Mouse (Mus musculus): Measurements from ENCODE around the gene 1700014D04Rik. TPM values are rescaled to one million over a fixed set of nuclear protein-coding genes. Genes with fewer than 3 reads are reported as not detected.
"Not testable (repeated sequence)": the region's sequence is repeated elsewhere in the genome, so short reads cannot be mapped to it uniquely, and the experiment has no call there.

1700014D04Rik gene
- polyA plus RNA-seq, 1 experiment from 2014 or later, result 0.05 TPM

DNA sequence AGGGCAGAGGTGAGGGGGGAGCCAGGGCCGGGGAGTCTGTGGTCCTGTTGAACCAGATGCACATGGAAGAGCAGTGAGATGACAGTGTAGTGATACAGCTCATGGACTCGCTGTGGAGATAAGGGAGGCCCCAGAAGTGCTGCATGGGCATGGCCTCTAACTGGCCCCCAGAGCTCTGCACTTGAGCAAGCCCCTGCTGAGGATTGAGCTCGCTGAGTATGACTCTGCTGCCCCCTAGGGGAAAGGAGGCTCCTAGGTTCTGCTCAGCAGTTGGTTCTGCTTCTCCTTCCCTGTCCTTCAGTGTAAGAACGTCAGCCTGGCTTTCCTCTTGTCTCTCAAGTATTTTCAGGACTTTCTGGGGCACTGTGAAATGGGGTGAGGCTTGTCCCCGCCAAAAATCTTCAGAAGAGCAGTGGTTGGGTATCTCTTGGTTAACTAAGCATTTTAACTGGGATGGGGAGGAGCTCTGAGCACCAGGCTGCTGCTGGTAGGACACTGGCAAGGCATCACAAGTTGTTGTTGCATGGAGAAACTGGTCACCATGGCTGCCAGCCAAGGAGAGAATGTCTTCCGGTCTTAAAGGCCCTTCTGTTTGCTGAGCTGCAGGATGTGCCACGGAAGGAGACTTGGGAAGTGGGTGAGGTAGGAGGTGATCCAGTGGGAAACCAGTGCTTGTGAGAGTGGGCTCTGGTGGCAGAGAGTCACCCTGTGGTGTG lies 18.0 kb downstream of the 1700014D04Rik start:
- H3K27ac ChIP-seq (ENCODE audit: low read depth, low read length), result no peak overlapping the region
- no peaks in the 10 kb centered on the region for H3K27me3 ChIP-seq (ENCODE audit: control insufficient read depth, insufficient read depth, low read length)
- ATAC-seq (ENCODE audit: low FRiP score) (peak; percentile 89), DNase-seq (ENCODE audit: low spot score) (peak; percentile 91)
- H3K9ac ChIP-seq (ENCODE audit: low read depth, low read length), result no peak overlapping the region
- 28% methylated on average over 7 of the region's 7 CpGs for WGBS
- H3K4me1 ChIP-seq (replicated peaks; ENCODE audit: control insufficient read depth, insufficient read depth, low read length), result no peaks in the 10 kb centered on the region
- no peak overlapping the region for H3K4me3 ChIP-seq (ENCODE audit: low read depth, low read length)
- H3K36me3 ChIP-seq (ENCODE audit: control insufficient read depth, insufficient read depth, low read length), result no peaks in the 10 kb centered on the region
- H3K4me2 ChIP-seq (replicated peaks; ENCODE audit: low read depth, low read length), result no peak overlapping the region
- no peaks in the 10 kb centered on the region for H3K9me3 ChIP-seq (ENCODE audit: control insufficient read depth, low read length)

DNA sequence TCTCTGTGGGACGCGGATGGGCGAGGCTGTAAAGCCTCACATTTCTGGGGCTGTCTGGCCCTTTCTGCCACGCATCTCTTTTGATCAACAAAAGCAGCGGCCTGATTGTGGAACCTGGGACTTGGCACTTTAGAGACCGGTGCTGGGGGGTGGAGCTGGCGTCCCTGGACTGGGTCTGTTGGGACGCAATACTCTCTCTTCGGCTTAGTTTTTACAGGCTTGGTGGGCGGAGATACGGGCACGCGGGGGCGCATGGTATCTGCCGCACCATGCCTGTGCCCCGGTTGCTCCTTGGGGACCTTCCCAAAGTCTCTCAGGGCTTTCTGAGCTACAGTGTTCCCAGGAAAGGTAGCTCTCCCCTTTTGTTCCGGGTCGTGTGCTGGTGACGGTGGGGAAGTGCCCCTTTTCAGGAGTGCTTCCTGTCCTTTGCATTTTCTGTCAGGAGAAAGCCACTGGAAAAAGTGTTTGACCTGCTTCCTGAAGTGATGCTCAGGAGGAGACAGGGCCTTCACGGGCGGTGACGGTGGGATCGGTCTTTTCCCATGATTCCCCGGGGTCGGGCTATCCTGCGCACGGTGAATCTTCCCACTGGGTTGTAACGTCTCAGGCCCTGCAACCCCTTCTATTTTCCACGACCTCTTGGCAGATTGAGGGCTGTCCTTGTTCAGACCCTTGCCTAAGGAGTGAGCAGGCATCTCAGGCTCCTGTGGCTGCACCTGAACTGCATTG lies 20.2 kb downstream of the 1700014D04Rik start:
- DNase-seq (ENCODE audit: low spot score) (peak; percentile 13), ATAC-seq (ENCODE audit: low FRiP score) (no peak)
- no peaks in the 10 kb centered on the region for H3K9me3 ChIP-seq (ENCODE audit: control insufficient read depth, low read length)
- no peak overlapping the region for H3K4me3 ChIP-seq (ENCODE audit: low read depth, low read length)
- no peaks in the 10 kb centered on the region for H3K27me3 ChIP-seq (ENCODE audit: control insufficient read depth, insufficient read depth, low read length)
- H3K36me3 ChIP-seq (ENCODE audit: control insufficient read depth, insufficient read depth, low read length), result no peaks in the 10 kb centered on the region
- no peaks in the 10 kb centered on the region for H3K4me1 ChIP-seq (replicated peaks; ENCODE audit: control insufficient read depth, insufficient read depth, low read length)
- no peak overlapping the region for H3K27ac ChIP-seq (ENCODE audit: low read depth, low read length)
- peak overlapping the region; percentile 24; the same call in 1 of the 2 replicates for H3K9ac ChIP-seq (ENCODE audit: low read depth, low read length)
- WGBS, result 33% methylated on average over 29 of the region's 29 CpGs
- peak overlapping the region; percentile 22; the same call in 1 of the 2 replicates for H3K4me2 ChIP-seq (replicated peaks; ENCODE audit: low read depth, low read length)

DNA sequence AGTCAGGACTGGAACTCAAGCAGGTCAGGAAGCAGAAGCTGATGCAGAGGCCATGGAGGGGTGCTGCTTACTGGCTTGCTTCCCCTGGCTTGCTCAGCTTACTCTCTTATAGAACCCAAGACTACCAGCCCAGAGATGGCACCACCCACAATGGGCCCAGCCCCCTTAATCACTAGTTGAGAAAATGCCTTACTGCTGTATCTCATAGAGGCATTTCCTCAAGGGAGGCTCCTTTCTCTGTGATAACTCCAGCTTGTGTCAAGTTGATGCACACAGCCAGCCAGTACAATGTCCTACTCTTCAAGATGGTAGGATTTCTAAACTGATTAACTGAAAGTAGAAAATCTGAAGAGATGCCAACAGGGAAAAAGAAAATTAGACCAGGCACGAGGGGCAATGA lies 24.5 kb downstream of the 1700014D04Rik start:
- H3K27ac ChIP-seq (ENCODE audit: low read depth, low read length); H3K4me2 ChIP-seq (replicated peaks; ENCODE audit: low read depth, low read length); H3K36me3 ChIP-seq (ENCODE audit: control insufficient read depth, insufficient read depth, low read length); H3K27me3 ChIP-seq (ENCODE audit: control insufficient read depth, insufficient read depth, low read length); H3K9ac ChIP-seq (ENCODE audit: low read depth, low read length); H3K9me3 ChIP-seq (ENCODE audit: control insufficient read depth, low read length); H3K4me1 ChIP-seq (replicated peaks; ENCODE audit: control insufficient read depth, insufficient read depth, low read length); H3K4me3 ChIP-seq (ENCODE audit: low read depth, low read length); ATAC-seq (ENCODE audit: low FRiP score); DNase-seq (ENCODE audit: low spot score): not testable (repeated sequence)
- 81% methylated on average over 1 of the region's 1 CpGs for WGBS

DNA sequence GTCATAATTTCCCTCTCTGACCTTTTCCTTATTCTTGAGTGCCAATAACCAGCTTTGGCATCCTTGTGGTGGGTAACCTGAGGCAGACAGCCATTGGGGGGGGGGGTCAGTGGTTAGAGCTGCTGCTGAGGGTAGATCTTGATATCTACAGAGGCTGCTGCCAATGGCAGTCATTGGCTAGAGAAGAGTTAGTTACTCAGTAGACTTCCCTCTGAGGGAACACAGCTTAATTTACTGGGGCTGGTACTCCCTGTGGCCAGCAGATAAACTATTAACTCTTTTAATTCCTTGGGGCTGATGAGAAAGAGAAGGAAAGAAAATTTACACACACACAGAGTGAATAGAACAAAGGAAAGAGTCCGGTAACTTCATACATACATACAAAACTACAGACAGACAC lies 27.1 kb downstream of the 1700014D04Rik start:
- Histone ChIP-seq H3K27me3 (ENCODE audit: control insufficient read depth, insufficient read depth, low read length) (no peaks in the 10 kb centered on the region), H3K36me3 (ENCODE audit: control insufficient read depth, insufficient read depth, low read length) (no peaks in the 10 kb centered on the region), H3K9me3 (ENCODE audit: control insufficient read depth, low read length) (no peaks in the 10 kb centered on the region), H3K4me3 (ENCODE audit: low read depth, low read length) (no peak overlapping the region), H3K9ac (ENCODE audit: low read depth, low read length) (no peak overlapping the region), H3K4me2 (replicated peaks; ENCODE audit: low read depth, low read length) (no peak overlapping the region), H3K27ac (ENCODE audit: low read depth, low read length) (no peak overlapping the region), H3K4me1 (replicated peaks; ENCODE audit: control insufficient read depth, insufficient read depth, low read length) (no peaks in the 10 kb centered on the region)
- ATAC-seq (ENCODE audit: low FRiP score) (no peak), DNase-seq (ENCODE audit: low spot score) (no peak)
- WGBS, result 94% methylated on average over 1 of the region's 1 CpGs

DNA sequence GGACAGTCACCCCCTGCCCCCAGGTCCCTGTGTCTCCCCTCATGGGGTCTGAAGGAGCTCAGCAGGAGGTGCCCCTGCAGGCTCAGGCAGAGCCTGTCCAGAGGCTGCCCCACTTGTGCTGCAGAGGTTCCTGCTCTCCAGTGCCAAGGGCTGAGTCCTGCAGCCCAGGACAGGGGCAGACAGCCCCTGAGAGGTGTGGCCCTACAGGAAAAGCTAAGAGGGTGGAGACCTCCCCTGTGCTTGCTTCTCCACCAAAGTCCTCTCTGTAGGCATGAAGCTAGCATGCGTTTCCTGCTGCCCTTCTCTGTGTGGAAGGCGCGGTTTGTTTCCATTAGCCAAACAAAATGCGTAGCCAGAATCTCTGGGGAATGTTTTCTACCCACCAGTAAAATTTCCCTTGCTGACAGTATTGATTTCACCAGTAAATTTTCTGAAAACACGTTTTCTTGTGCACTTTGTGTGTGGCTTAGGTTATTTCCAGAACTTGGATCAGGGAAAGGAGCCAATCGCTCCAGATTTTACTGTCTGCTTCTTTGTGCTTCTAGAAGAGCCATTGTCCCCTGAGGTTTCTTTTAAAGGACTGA lies 27.6 kb downstream of the 1700014D04Rik start:
- ATAC-seq (ENCODE audit: low FRiP score), result not testable (repeated sequence)

DNA sequence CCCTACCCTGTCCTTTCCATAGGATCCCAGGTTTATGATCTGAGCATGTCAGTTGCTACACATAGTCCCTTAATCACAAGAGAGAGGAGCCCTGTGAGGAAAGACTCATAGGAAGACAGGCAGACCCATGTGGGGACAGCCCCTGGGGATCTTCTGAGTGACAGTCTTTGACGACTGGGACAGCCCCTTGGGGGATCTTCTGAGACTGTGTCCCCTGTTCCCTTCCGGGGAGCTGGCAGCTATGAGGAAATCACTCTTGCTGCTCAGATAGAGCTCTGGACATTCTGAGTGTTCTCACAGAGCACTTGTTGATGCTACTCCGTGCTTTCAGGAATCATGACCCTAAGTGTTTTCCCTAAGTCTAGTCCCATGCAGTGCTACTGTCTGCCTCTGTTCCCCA lies 32.8 kb downstream of the 1700014D04Rik start:
- Histone ChIP-seq H3K9ac (ENCODE audit: low read depth, low read length) (no peak overlapping the region), H3K27me3 (ENCODE audit: control insufficient read depth, insufficient read depth, low read length) (no peaks in the 10 kb centered on the region), H3K27ac (ENCODE audit: low read depth, low read length) (no peak overlapping the region), H3K36me3 (ENCODE audit: control insufficient read depth, insufficient read depth, low read length) (no peaks in the 10 kb centered on the region), H3K9me3 (ENCODE audit: control insufficient read depth, low read length) (no peaks in the 10 kb centered on the region), H3K4me1 (replicated peaks; ENCODE audit: control insufficient read depth, insufficient read depth, low read length) (no peaks in the 10 kb centered on the region), H3K4me3 (ENCODE audit: low read depth, low read length) (no peak overlapping the region), H3K4me2 (replicated peaks; ENCODE audit: low read depth, low read length) (no peak overlapping the region)
- DNase-seq (ENCODE audit: low spot score) (no peak), ATAC-seq (ENCODE audit: low FRiP score) (no peak)
- 42% methylated on average over 3 of the region's 3 CpGs for WGBS

More for the DNA sequence above, 27.6 kb downstream of the 1700014D04Rik start:
- H3K4me3 ChIP-seq (ENCODE audit: low read depth, low read length); H3K27me3 ChIP-seq (ENCODE audit: control insufficient read depth, insufficient read depth, low read length); H3K27ac ChIP-seq (ENCODE audit: low read depth, low read length); DNase-seq (ENCODE audit: low spot score); H3K9me3 ChIP-seq (ENCODE audit: control insufficient read depth, low read length); H3K4me1 ChIP-seq (replicated peaks; ENCODE audit: control insufficient read depth, insufficient read depth, low read length); H3K36me3 ChIP-seq (ENCODE audit: control insufficient read depth, insufficient read depth, low read length); H3K4me2 ChIP-seq (replicated peaks; ENCODE audit: low read depth, low read length); H3K9ac ChIP-seq (ENCODE audit: low read depth, low read length): not testable (repeated sequence)
- WGBS, result 41% methylated on average over 6 of the region's 6 CpGs

DNA sequence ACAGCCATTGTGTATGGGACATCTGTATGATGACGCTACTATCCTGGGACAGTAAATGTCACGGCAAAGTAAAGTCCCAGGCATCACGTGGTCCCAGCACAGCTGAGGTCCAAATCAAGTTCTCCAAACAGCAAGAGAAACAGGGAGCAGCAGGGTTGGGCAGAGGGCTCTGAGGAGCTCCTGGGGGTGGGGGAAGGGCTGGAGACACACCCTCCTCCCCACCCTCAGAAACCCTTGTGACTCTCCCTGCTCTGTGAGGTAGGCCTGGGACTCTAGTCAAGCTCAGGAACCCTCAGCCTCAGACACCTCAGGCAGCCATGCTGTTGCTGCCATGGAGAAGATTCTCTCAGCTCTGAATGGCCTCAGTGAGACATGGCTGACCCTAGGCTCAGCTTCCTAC lies 34.6 kb downstream of the 1700014D04Rik start, which contains the start of gene Spata31d1b:
Spata31d1b (plus strand) TSS at position 301 of the 400 bp plus-strand sequence.
- H3K4me2 ChIP-seq (replicated peaks; ENCODE audit: low read depth, low read length); H3K4me1 ChIP-seq (replicated peaks; ENCODE audit: control insufficient read depth, insufficient read depth, low read length); DNase-seq (ENCODE audit: low spot score); H3K27ac ChIP-seq (ENCODE audit: low read depth, low read length); H3K9ac ChIP-seq (ENCODE audit: low read depth, low read length); H3K4me3 ChIP-seq (ENCODE audit: low read depth, low read length); H3K9me3 ChIP-seq (ENCODE audit: control insufficient read depth, low read length); H3K27me3 ChIP-seq (ENCODE audit: control insufficient read depth, insufficient read depth, low read length); H3K36me3 ChIP-seq (ENCODE audit: control insufficient read depth, insufficient read depth, low read length); ATAC-seq (ENCODE audit: low FRiP score): not testable (repeated sequence)
- WGBS, result 73% methylated on average over 3 of the region's 3 CpGs

DNA sequence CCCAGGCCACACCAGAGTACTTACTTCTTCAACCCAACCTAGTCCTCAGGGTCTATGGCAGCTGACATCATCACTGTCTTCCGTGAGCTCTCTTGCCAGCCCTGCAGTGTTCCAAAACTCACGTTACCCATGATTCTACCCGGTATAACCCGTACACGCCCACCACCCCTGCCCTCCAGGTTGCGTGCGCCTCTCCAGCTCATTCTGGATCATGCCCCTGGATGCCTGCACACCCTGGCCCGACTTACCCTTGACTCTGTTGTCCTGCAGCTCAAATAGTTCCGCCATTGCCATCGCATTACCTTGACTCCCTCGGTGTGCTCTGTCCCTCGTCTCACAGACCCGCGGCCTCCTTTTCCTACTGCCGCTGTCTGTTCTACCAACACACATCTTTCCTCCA lies 36.3 kb downstream of the 1700014D04Rik start, which contains the start of gene Spata31d1a:
Spata31d1a (minus strand) TSS at position 101 of the 400 bp plus-strand sequence.
- 94% methylated on average over 15 of the region's 15 CpGs for WGBS

More for the DNA sequence above, 36.3 kb downstream of the 1700014D04Rik start, which contains the start of gene Spata31d1a:
- Histone ChIP-seq H3K4me2 (replicated peaks; ENCODE audit: low read depth, low read length) (no peak within 1 kb of the TSS), H3K4me1 (replicated peaks; ENCODE audit: control insufficient read depth, insufficient read depth, low read length) (no peaks in the 10 kb centered on the region), H3K36me3 (ENCODE audit: control insufficient read depth, insufficient read depth, low read length) (no peaks in the 10 kb centered on the region), H3K4me3 (ENCODE audit: low read depth, low read length) (no peak within 1 kb of the TSS), H3K9ac (ENCODE audit: low read depth, low read length) (no peak within 1 kb of the TSS), H3K9me3 (ENCODE audit: control insufficient read depth, low read length) (no peaks in the 10 kb centered on the region), H3K27ac (ENCODE audit: low read depth, low read length) (no peak within 1 kb of the TSS), H3K27me3 (ENCODE audit: control insufficient read depth, insufficient read depth, low read length) (no peaks in the 10 kb centered on the region)
- DNase-seq (ENCODE audit: low spot score) (no peak), ATAC-seq (ENCODE audit: low FRiP score) (no peak)
